Comparison of ENCODE assay signal across 8 mouse cellular contexts in the genomic region with DNA sequence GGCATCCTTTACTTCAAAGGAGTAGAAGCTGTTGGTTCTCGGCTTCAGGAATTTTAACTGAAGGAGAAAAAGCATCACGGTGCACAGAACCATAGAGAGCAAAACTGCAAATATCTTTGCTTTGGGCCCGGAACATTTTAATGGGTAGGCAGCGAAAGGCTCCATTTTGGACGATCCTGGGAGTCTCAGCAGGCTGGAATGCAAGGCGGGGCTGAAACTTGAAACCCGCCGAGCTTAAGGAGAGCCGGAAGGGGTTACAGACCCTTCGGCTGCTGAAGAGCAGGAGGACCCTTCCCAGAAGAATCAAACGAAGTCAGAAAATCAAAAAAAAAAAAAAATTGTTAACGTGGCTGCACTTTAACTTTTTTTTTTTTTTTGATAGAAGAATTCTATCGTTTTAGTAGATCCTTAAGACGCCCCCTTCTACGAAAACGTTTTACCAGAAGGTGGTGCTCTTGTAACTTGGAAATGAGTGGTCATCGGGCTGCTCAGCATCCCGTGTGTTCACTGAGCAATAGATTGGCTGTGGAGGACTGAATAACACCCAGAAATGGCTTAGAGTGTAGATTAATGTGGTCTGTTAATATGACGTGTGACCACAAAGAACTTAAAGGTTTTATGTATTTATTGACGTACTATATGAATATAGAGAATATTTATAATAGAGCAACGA. TPM values are rescaled to one million over a fixed set of nuclear protein-coding genes. Genes with fewer than 3 reads are reported as not detected.
DNase-seq lines count a peak whose midpoint lies in the region; ATAC-seq and TF ChIP-seq lines count a peak whose summit lies in the region.

A gene (minus strand): TSS at position 200 of the 673 bp plus-strand sequence.

- TF ChIP-seq POLR2A in myocyte (IDR thresholded peaks at IDR 0.05; ENCODE audit: insufficient read length, low read depth): peak; percentile 35
- TF ChIP-seq POLR2A in testis, adult 2 months (IDR thresholded peaks at IDR 0.05; ENCODE audit: control insufficient read depth, low read depth, low read length): no peak

- H3K4me3 ChIP-seq in embryonic facial prominence, embryonic 12.5 days: peak within 1 kb of the TSS; percentile 59
- H3K4me3 ChIP-seq in heart, embryonic 10.5 days: peak within 1 kb of the TSS; percentile 70
- peak within 1 kb of the TSS; percentile 39 for H3K4me3 ChIP-seq in liver, embryonic 11.5 days (ENCODE audit: low read depth, low read length)
- H3K4me3 ChIP-seq in myocyte: peak within 1 kb of the TSS; percentile 51
- peak within 1 kb of the TSS; percentile 56 for H3K4me3 ChIP-seq in testis, adult 2 months (ENCODE audit: control insufficient read depth, low read depth, low read length)

- H3K27ac ChIP-seq in embryonic facial prominence, embryonic 12.5 days: peak within 1 kb of the TSS; percentile 65
- H3K27ac ChIP-seq in heart, embryonic 10.5 days: peak within 1 kb of the TSS; percentile 86
- H3K27ac ChIP-seq in liver, embryonic 11.5 days (ENCODE audit: low read depth, low read length): no peak within 1 kb of the TSS
- H3K27ac ChIP-seq in testis, adult 2 months (ENCODE audit: control insufficient read depth, insufficient read depth, low read depth, low read length): peak within 1 kb of the TSS; percentile 49; the same call in 1 of the 2 replicates

- no peaks in the 10 kb centered on the region for H3K27me3 ChIP-seq in embryonic facial prominence, embryonic 12.5 days
- no peaks in the 10 kb centered on the region for H3K27me3 ChIP-seq in heart, embryonic 10.5 days (ENCODE audit: insufficient read depth, poor library complexity, severe bottlenecking)
- no peaks in the 10 kb centered on the region for H3K27me3 ChIP-seq in liver, embryonic 11.5 days (replicated peaks; ENCODE audit: control insufficient read depth, insufficient read depth, low read length)
- H3K27me3 ChIP-seq in myocyte (ENCODE audit: control insufficient read depth, insufficient read depth, insufficient read length): no peaks in the 10 kb centered on the region
- no peaks in the 10 kb centered on the region for H3K27me3 ChIP-seq in testis, adult 2 months (ENCODE audit: control insufficient read depth, insufficient read depth, low read length)

- no peak within 1 kb of the TSS for H3ac ChIP-seq in myocyte (ENCODE audit: control insufficient read depth, insufficient read length)

- H3K9me3 ChIP-seq in embryonic facial prominence, embryonic 12.5 days: no peaks in the 10 kb centered on the region
- no peaks in the 10 kb centered on the region for H3K9me3 ChIP-seq in heart, embryonic 10.5 days
- H3K9me3 ChIP-seq in liver, embryonic 11.5 days (ENCODE audit: control insufficient read depth, low read length): no peaks in the 10 kb centered on the region

- H3K4me2 ChIP-seq in embryonic facial prominence, embryonic 12.5 days (replicated peaks): peak within 1 kb of the TSS; percentile 70
- peak within 1 kb of the TSS; percentile 54 for H3K4me2 ChIP-seq in liver, embryonic 11.5 days
- peak within 1 kb of the TSS; percentile 91 for H3K4me2 ChIP-seq in myocyte (ENCODE audit: low read depth)

- peak within 1 kb of the TSS; percentile 50 for H3K9ac ChIP-seq in embryonic facial prominence, embryonic 12.5 days
- H3K9ac ChIP-seq in liver, embryonic 11.5 days (ENCODE audit: low read depth, low read length): no peak within 1 kb of the TSS

- H3K36me3 ChIP-seq in embryonic facial prominence, embryonic 12.5 days: peaks cover 21% of the 10 kb centered on the region
- peaks cover 27% of the 10 kb centered on the region for H3K36me3 ChIP-seq in heart, embryonic 10.5 days
- 0 out of 2 replicates have a peak, but pooled peaks cover 4% of the 10 kb centered on the region for H3K36me3 ChIP-seq in liver, embryonic 11.5 days (ENCODE audit: control insufficient read depth, insufficient read depth, low read length)
- no peaks in the 10 kb centered on the region for H3K36me3 ChIP-seq in myocyte (ENCODE audit: control insufficient read depth, insufficient read depth)
- H3K36me3 ChIP-seq in testis, adult 2 months (ENCODE audit: control insufficient read depth, insufficient read depth, low read length): no peaks in the 10 kb centered on the region

- DNase-seq in left cerebral cortex, adult 18-20 months (ENCODE audit: low spot score in 2 of 2): peak; percentile 20 to 30
- no peak for DNase-seq in left cerebral cortex, adult 11 months (ENCODE audit: low spot score)
- peak; percentile 85 for DNase-seq in heart, embryonic 10.5 days (ENCODE audit: low spot score)
- peak; percentile 57 for DNase-seq in kidney, adult 9 months
- peak; percentile 45 for DNase-seq in liver, embryonic 11.5 days (ENCODE audit: low spot score)

- no peak for TF ChIP-seq CTCF in testis, adult 2 months (IDR thresholded peaks at IDR 0.05; ENCODE audit: control insufficient read depth, insufficient read depth, insufficient replicate concordance, low read depth, low read length)

- H3K4me1 ChIP-seq in embryonic facial prominence, embryonic 12.5 days: peaks cover 11% of the 10 kb centered on the region
- peaks cover 15% of the 10 kb centered on the region; the same call in 1 of the 2 replicates for H3K4me1 ChIP-seq in heart, embryonic 10.5 days
- no peaks in the 10 kb centered on the region for H3K4me1 ChIP-seq in liver, embryonic 11.5 days (replicated peaks; ENCODE audit: control insufficient read depth, insufficient read depth, low read length)
- peaks cover 10% of the 10 kb centered on the region for H3K4me1 ChIP-seq in testis, adult 2 months (ENCODE audit: control insufficient read depth, insufficient read depth, low read length)

- ATAC-seq in embryonic facial prominence, embryonic 12.5 days (ENCODE audit: insufficient number of reproducible peaks, insufficient read depth, low FRiP score, low TSS enrichment): peak; percentile 88
- ATAC-seq in liver, embryonic 11.5 days (replicated peaks; ENCODE audit: low FRiP score): no peak

- 6% methylated on average over 21 of the region's 21 CpGs for WGBS in embryonic facial prominence, embryonic 12.5 days
- WGBS in heart, embryonic 10.5 days: 6% methylated on average over 21 of the region's 21 CpGs
- 7% methylated on average over 21 of the region's 21 CpGs for WGBS in liver, embryonic 11.5 days

- peaks cover 29% of the 10 kb centered on the region for H3K79me2 ChIP-seq in myocyte (ENCODE audit: control insufficient read depth, insufficient read depth)

TF ChIP-seq in myocyte, 11 proteins besides CTCF, POLR2A, EP300 and RAD21:
- TF ChIP-seq MYOG (IDR thresholded peaks at IDR 0.05; ENCODE audit: control insufficient read depth in 1 of 3, insufficient read depth in 1 of 3, insufficient read length in 2 of 3, low read depth in 2 of 3): no peak
- no peak for TF ChIP-seq CEBPB (IDR thresholded peaks at IDR 0.05; ENCODE audit: insufficient read depth, poor library complexity, severe bottlenecking)
- TF ChIP-seq USF1 (IDR thresholded peaks at IDR 0.05; ENCODE audit: low read depth): no peak
- no peak for TF ChIP-seq TCF12 (IDR thresholded peaks at IDR 0.05; ENCODE audit: insufficient read depth, poor library complexity, severe bottlenecking)
- no peak for TF ChIP-seq MAX (IDR thresholded peaks at IDR 0.05; ENCODE audit: low read depth)
- TF ChIP-seq E2F4 (IDR thresholded peaks at IDR 0.05; ENCODE audit: insufficient read depth): no peak
- TF ChIP-seq TCF3 (IDR thresholded peaks at IDR 0.05; ENCODE audit: insufficient read length, low read depth): no peak
- no peak for TF ChIP-seq SRF (IDR thresholded peaks at IDR 0.05; ENCODE audit: control insufficient read depth, insufficient read length, low read depth)
- TF ChIP-seq REST (IDR thresholded peaks at IDR 0.05; ENCODE audit: insufficient read depth, insufficient read length): no peak
- TF ChIP-seq MYOD1 (IDR thresholded peaks at IDR 0.05; ENCODE audit: control insufficient read depth in 1 of 3, insufficient read length in 2 of 3, low read depth in 2 of 3): no peak
- TF ChIP-seq POLR2AphosphoS2 (IDR thresholded peaks at IDR 0.05; ENCODE audit: insufficient read length, low read depth): no peak
TF ChIP-seq in myocyte: peak in this region for 0.

RNA-seq across cellular contexts. Expression of the gene that starts here (rescaled TPM):
- total RNA-seq in left cerebral cortex, adult 18-20 months (2021): 1 to 10 TPM; 5.2 to 6.0 TPM
- 152 and 164 TPM in 2 replicates for polyA plus RNA-seq in embryonic facial prominence, embryonic 12.5 days (2016; fragmentation: Nextera tagmentation; extraction: Ambion mirVana)
- polyA plus RNA-seq in heart, embryonic 10.5 days (2016; fragmentation: Nextera tagmentation; extraction: Ambion mirVana): 124 and 134 TPM in 2 replicates
- polyA plus RNA-seq in liver, embryonic 11.5 days (2014; fragmentation: Nextera tagmentation; extraction: Ambion mirVana): 43.0 and 43.4 TPM in 2 replicates
- 68.8 TPM for polyA plus RNA-seq in myocyte (2012; fragmentation: generic; extraction: Trizol)
- polyA plus RNA-seq in testis, adult 2 months (2012; rRNA removed): 0.69 and 0.87 TPM in 2 replicates

Comparison
In these comparisons a context has a peak if more than half of its experiments do, and no peak if none do; other contexts are left out.
1. RNA of the gene that starts here (polyA plus RNA-seq): 152 to 164 TPM in embryonic facial prominence, embryonic 12.5 days, 124 to 134 TPM in heart, embryonic 10.5 days, 68.8 TPM in myocyte (single experiment) and 43.0 to 43.4 TPM in liver, embryonic 11.5 days; 0.69 to 0.87 TPM in testis, adult 2 months; every median in the first group is over 10 times any median in the second.
2. Peak in every context shown above with its lines, with median percentiles within 50 percentile points of each other: H3K4me2 ChIP-seq and H3K4me3 ChIP-seq.